Mouse (Mus musculus) embryonic facial prominence, embryonic 11.5 days (tissue): ENCODE results near the gene Crygs. TPM values are rescaled to one million over a fixed set of nuclear protein-coding genes. Genes with fewer than 3 reads are reported as not detected.

ENCODE experiments used
- ATAC-seq: fragments of 200-750 bp; cut with Nextera tagmentation; replicated peaks from 2 replicates; pipeline ENCODE4 v1.8.0; 2017; ENCODE audit warnings: low read depth; ENCODE audit not compliant: insufficient number of reproducible peaks, low FRiP score, low TSS enrichment
- DNase-seq: peaks from one replicate; pipeline ENCODE4 v3.0.0-alpha.2; 2015; ENCODE audit warnings: low spot score
- H3K27ac ChIP-seq: fragments of 300-500 bp; sonication (generic); replicated peaks from 2 replicates; pipeline ENCODE4 v1.5.1; 2014; ENCODE audit warnings: mild to moderate bottlenecking, low read depth, low read length, control low read depth
- H3K27me3 ChIP-seq: fragments of 300-500 bp; sonication (generic); 2 replicates; pipeline ENCODE4 v1.6.1; 2014; ENCODE audit warnings: mild to moderate bottlenecking, low read length, moderate library complexity, mixed read lengths; ENCODE audit not compliant: control insufficient read depth, insufficient read depth
- H3K36me3 ChIP-seq: fragments of 300-500 bp; sonication (generic); replicated peaks from 2 replicates; pipeline ENCODE4 v1.6.1; 2014; ENCODE audit warnings: low read depth, mild to moderate bottlenecking, low read length, moderate library complexity, mixed read lengths; ENCODE audit not compliant: control insufficient read depth, insufficient read depth
- H3K4me1 ChIP-seq: fragments of 300-500 bp; sonication (generic); 2 replicates; pipeline ENCODE4 v1.6.1; 2014; ENCODE audit warnings: low read length, mixed read lengths; ENCODE audit not compliant: control insufficient read depth, insufficient read depth
- H3K4me2 ChIP-seq: fragments of 300-500 bp; sonication (generic); 2 replicates; pipeline ENCODE4 v1.6.1; 2014; ENCODE audit warnings: low read depth, mild to moderate bottlenecking, control low read depth, low read length, moderate library complexity
- H3K4me3 ChIP-seq: fragments of 300-500 bp; sonication (generic); 2 replicates; pipeline ENCODE4 v1.5.1; 2014; ENCODE audit warnings: low read depth, low read length, control low read depth
- H3K9ac ChIP-seq: fragments of 300-500 bp; sonication (generic); replicated peaks from 2 replicates; pipeline ENCODE4 v1.6.1; 2014; ENCODE audit warnings: mild to moderate bottlenecking, control low read depth, low read length
- H3K9me3 ChIP-seq: fragments of 300-500 bp; sonication (generic); replicated peaks from 2 replicates; pipeline ENCODE4 v1.6.1; 2016; ENCODE audit warnings: mild to moderate bottlenecking, low read length, inconsistent platforms, mixed read lengths; ENCODE audit not compliant: control insufficient read depth
- WGBS: fragments of 180-500 bp; shearing (Covaris S2); extraction: QIAGEN DNeasy Blood & Tissue Kit; methylation state at CpG from one replicate; pipeline ENCODE4 v1.1.7; 2014; 5-methylcytosine and 5-hydroxymethylcytosine counted together
- polyA plus RNA-seq: library from polyadenylated mRNA; unstranded; fragments of >200 nt; fragmentation: Nextera tagmentation; extraction: Ambion mirVana; gene quantifications from 2 replicates; pipeline ENCODE4 v1.2.1, GENCODE M21; 2014

The Crygs gene
- polyA plus RNA-seq = 0.25 and 1.2 TPM in 2 replicates

GRCm38 (mm10) chr16:22811477-22811876 is at the start of gene Crygs:
Gene Crygs, minus strand, starts transcription at chr16:22811577.
- WGBS = 63% methylated on average over 2 of the region's 2 CpGs
- Histone ChIP-seq H3K27me3 (no peaks in the 10 kb centered on the region), H3K4me3 (no peak within 1 kb of the TSS), H3K4me2 (no peak within 1 kb of the TSS), H3K36me3 (no peaks in the 10 kb centered on the region), H3K27ac (no peak within 1 kb of the TSS), H3K4me1 (no peaks in the 10 kb centered on the region), H3K9ac (no peak within 1 kb of the TSS), H3K9me3 (no peaks in the 10 kb centered on the region)
- ATAC-seq (no peak), DNase-seq (no peak)

GRCm38 (mm10) chr16:22857431-22858113 is 46.2 kb upstream of the Crygs start, which contains the start of the genes Tbccd1 and Dnajb11:
Gene Tbccd1, minus strand, starts transcription at chr16:22857669.
Gene Dnajb11, plus strand, starts transcription at chr16:22857845.
- under 1% methylated on average over 62 of the region's 62 CpGs for WGBS
- Histone ChIP-seq H3K9ac (peak within 1 kb of the TSS; percentile 88), H3K4me3 (peak within 1 kb of the TSS; percentile 94), H3K4me2 (peak within 1 kb of the TSS; percentile 62), H3K27ac (peak within 1 kb of the TSS; percentile 67), H3K36me3 (no peaks in the 10 kb centered on the region), H3K4me1 (no peaks in the 10 kb centered on the region), H3K27me3 (no peaks in the 10 kb centered on the region), H3K9me3 (no peaks in the 10 kb centered on the region)
- ATAC-seq (peak; percentile 99), DNase-seq (peak; percentile 99)

- no peak for ATAC-seq
- no peak overlapping the region for H3K27ac ChIP-seq
- DNase-seq = no peak
- no peaks in the 10 kb centered on the region for H3K9me3 ChIP-seq
- H3K9ac ChIP-seq = peak overlapping the region; percentile 58
- H3K4me1 ChIP-seq = no peaks in the 10 kb centered on the region
- H3K36me3 ChIP-seq = no peaks in the 10 kb centered on the region
- peak overlapping the region; percentile 51 for H3K4me3 ChIP-seq
- H3K4me2 ChIP-seq = peak overlapping the region; percentile 55
- WGBS = 13% methylated on average over 9 of the region's 9 CpGs
- H3K27me3 ChIP-seq = no peaks in the 10 kb centered on the region
These were observed 45.4 kb upstream of the Crygs start for GRCm38 (mm10) chr16:22856773-22857172.

GRCm38 (mm10) chr16:22852709-22853108 is 41.3 kb upstream of the Crygs start:
- no peak overlapping the region for H3K9ac ChIP-seq
- no peak for ATAC-seq
- no peak overlapping the region for H3K4me3 ChIP-seq
- no peaks in the 10 kb centered on the region for H3K36me3 ChIP-seq
- no peaks in the 10 kb centered on the region for H3K27me3 ChIP-seq
- H3K27ac ChIP-seq = no peak overlapping the region
- H3K4me2 ChIP-seq = no peak overlapping the region
- H3K4me1 ChIP-seq = no peaks in the 10 kb centered on the region
- 90% methylated on average over 4 of the region's 4 CpGs for WGBS
- no peak for DNase-seq
- no peaks in the 10 kb centered on the region for H3K9me3 ChIP-seq

GRCm38 (mm10) chr16:22848331-22848730 is 37.0 kb upstream of the Crygs start:
- Histone ChIP-seq H3K4me3 (no peak overlapping the region), H3K36me3 (no peaks in the 10 kb centered on the region), H3K27me3 (no peaks in the 10 kb centered on the region), H3K27ac (no peak overlapping the region), H3K9me3 (no peaks in the 10 kb centered on the region), H3K4me1 (no peaks in the 10 kb centered on the region), H3K4me2 (no peak overlapping the region), H3K9ac (no peak overlapping the region)
- ATAC-seq (no peak), DNase-seq (no peak)
- WGBS = 93% methylated on average over 1 of the region's 1 CpGs

GRCm38 (mm10) chr16:22847686-22848085 is 36.3 kb upstream of the Crygs start:
- H3K4me3 ChIP-seq = no peak overlapping the region
- H3K36me3 ChIP-seq = no peaks in the 10 kb centered on the region
- no peak for ATAC-seq
- H3K9me3 ChIP-seq = no peaks in the 10 kb centered on the region
- no peak overlapping the region for H3K4me2 ChIP-seq
- 95% methylated on average over 1 of the region's 1 CpGs for WGBS
- H3K4me1 ChIP-seq = no peaks in the 10 kb centered on the region
- H3K27ac ChIP-seq = no peak overlapping the region
- H3K9ac ChIP-seq = no peak overlapping the region
- no peaks in the 10 kb centered on the region for H3K27me3 ChIP-seq
- DNase-seq = no peak

GRCm38 (mm10) chr16:22845481-22845880 is 34.1 kb upstream of the Crygs start:
- no peaks in the 10 kb centered on the region for H3K4me1 ChIP-seq
- DNase-seq (no peak), ATAC-seq (no peak)
- H3K9ac ChIP-seq = no peak overlapping the region
- no peaks in the 10 kb centered on the region for H3K36me3 ChIP-seq
- no peaks in the 10 kb centered on the region for H3K9me3 ChIP-seq
- no peak overlapping the region for H3K4me2 ChIP-seq
- no peak overlapping the region for H3K4me3 ChIP-seq
- 86% methylated on average over 4 of the region's 4 CpGs for WGBS
- H3K27ac ChIP-seq = no peak overlapping the region
- H3K27me3 ChIP-seq = no peaks in the 10 kb centered on the region

GRCm38 (mm10) chr16:22844834-22845233 is 33.5 kb upstream of the Crygs start:
- Histone ChIP-seq H3K4me1 (no peaks in the 10 kb centered on the region), H3K4me3 (no peak overlapping the region), H3K4me2 (peak overlapping the region; percentile 89), H3K36me3 (no peaks in the 10 kb centered on the region), H3K27ac (no peak overlapping the region), H3K9ac (peak overlapping the region; percentile 75; the same call in 1 of the 2 replicates), H3K27me3 (no peaks in the 10 kb centered on the region), H3K9me3 (no peaks in the 10 kb centered on the region)
- 71% methylated on average over 5 of the region's 5 CpGs for WGBS
- ATAC-seq (no peak), DNase-seq (no peak)
